Mouse (Mus musculus) liver, embryonic 14.5 days (tissue): ENCODE data around the gene Adamts12. TPM values are rescaled to one million over a fixed set of nuclear protein-coding genes. Genes with fewer than 3 reads are reported as not detected.

Source experiments
- ATAC-seq: fragments of 200-750 bp; cut with Nextera tagmentation; 2 replicates; pipeline ENCODE4 v1.8.0; 2017; ENCODE audit warnings: moderate number of reproducible peaks, mild to moderate bottlenecking, moderate library complexity; ENCODE audit not compliant: insufficient read depth
- DNase-seq, 3 experiments: peaks; one replicate each; pipeline ENCODE4 v3.0.0-alpha.2; 2012 to 2013; ENCODE audit warnings: low read depth in 3 of 3, low spot score in 3 of 3
- H3K27ac ChIP-seq: fragments of 300-500 bp; sonication (generic); 2 replicates; pipeline ENCODE4 v1.5.1; 2014; ENCODE audit warnings: moderate library complexity, mild to moderate bottlenecking, control low read depth, inconsistent platforms
- H3K27me3 ChIP-seq: fragments of 300-500 bp; sonication (generic); 2 replicates; pipeline ENCODE4 v1.6.1; 2014; ENCODE audit warnings: mild to moderate bottlenecking, low read length, moderate library complexity; ENCODE audit not compliant: control insufficient read depth, insufficient read depth
- H3K36me3 ChIP-seq: fragments of 300-500 bp; sonication (generic); replicated peaks from 2 replicates; pipeline ENCODE4 v1.6.1; 2014; ENCODE audit warnings: low read depth; ENCODE audit not compliant: control insufficient read depth, insufficient read depth
- H3K4me1 ChIP-seq, 2 experiments: fragments of 200-500 bp in 1 of 2; fragments of 300-500 bp in 1 of 2; sonication (generic) in 1 of 2; replicated peaks; 2 replicates each; pipeline ENCODE4 v1.6.1; 2012 to 2014; ENCODE audit warnings: antibody characterized with exemption in 1 of 2, inconsistent platforms in 1 of 2, low read length in 1 of 2; ENCODE audit not compliant: control insufficient read depth in 2 of 2, insufficient read depth in 2 of 2
- H3K4me2 ChIP-seq: fragments of 300-500 bp; sonication (generic); 2 replicates; pipeline ENCODE4 v1.6.1; 2014; ENCODE audit warnings: low read depth, mild to moderate bottlenecking, control low read depth, moderate library complexity
- H3K4me3 ChIP-seq, 2 experiments: fragments of 200-500 bp in 1 of 2; fragments of 300-500 bp in 1 of 2; sonication (generic) in 1 of 2; 2 replicates each; pipeline ENCODE4 v1.5.1; 2012 to 2014; ENCODE audit warnings: low read depth in 2 of 2, low read length in 2 of 2, mild to moderate bottlenecking in 2 of 2, control low read depth in 1 of 2, inconsistent platforms in 1 of 2, moderate library complexity in 1 of 2; ENCODE audit not compliant: insufficient read depth in 1 of 2
- H3K9ac ChIP-seq: fragments of 300-500 bp; sonication (generic); replicated peaks from 2 replicates; pipeline ENCODE4 v1.6.1; 2014; ENCODE audit warnings: mild to moderate bottlenecking, control low read depth, moderate library complexity
- H3K9me3 ChIP-seq: fragments of 300-500 bp; sonication (generic); 2 replicates; pipeline ENCODE4 v1.6.1; 2016; ENCODE audit warnings: low read length, mixed read lengths; ENCODE audit not compliant: control insufficient read depth
- CTCF ChIP-seq: IDR thresholded peaks from 2 replicates; pipeline ENCODE4 v1.5.1; 2016; ENCODE audit warnings: antibody characterized with exemption, low read depth, control low read depth
- EP300 ChIP-seq: IDR thresholded peaks from 2 replicates; pipeline ENCODE4 v1.6.1; 2016; ENCODE audit warnings: antibody characterized with exemption, low read depth
- WGBS: fragments of 180-500 bp; shearing (Covaris S2); extraction: QIAGEN DNeasy Blood & Tissue Kit; methylation state at CpG from one replicate; pipeline ENCODE4 v1.1.7; 2014; ENCODE audit not compliant: insufficient replicate concordance; 5-methylcytosine and 5-hydroxymethylcytosine counted together
- polyA plus RNA-seq, 2 experiments: library from polyadenylated mRNA; depleted of rRNA in 1 of 2; stranded (reverse) in 1 of 2; unstranded in 1 of 2; fragments of >200 nt; fragmentation: Nextera tagmentation in 1 of 2; extraction: Ambion mirVana in 1 of 2; gene quantifications; 2 replicates each; pipeline versions ENCODE4 v1.2.1 to v1.2.3; 2012 to 2014

Gene Adamts12
- polyA plus RNA-seq, 2 experiments = 0.23 to 0.47 TPM

- H3K4me1 ChIP-seq = peaks cover 0 to 4% of the 10 kb centered on the region in 2 experiments; a peak in 1 of 4 replicates
- H3K4me3 ChIP-seq = no peak overlapping the region
- no peaks in the 10 kb centered on the region for H3K9me3 ChIP-seq
- no peaks in the 10 kb centered on the region for H3K27me3 ChIP-seq
- no peak overlapping the region for H3K27ac ChIP-seq
- H3K36me3 ChIP-seq = no peaks in the 10 kb centered on the region
- H3K4me2 ChIP-seq = no peak overlapping the region
- ATAC-seq (no peak), DNase-seq (no peak)
- no peak for TF ChIP-seq CTCF
- no peak for TF ChIP-seq EP300
- 54% methylated on average over 6 of the region's 6 CpGs for WGBS
- H3K9ac ChIP-seq = no peak overlapping the region
Measured at GRCm38 (mm10) chr15:11280689-11281264, 216.2 kb downstream of the Adamts12 start.

GRCm38 (mm10) chr15:11283171-11283570, 218.6 kb downstream of the Adamts12 start:
- H3K9me3 ChIP-seq = no peaks in the 10 kb centered on the region
- DNase-seq (no peak), ATAC-seq (no peak)
- H3K4me1 ChIP-seq = peaks cover 0 to 4% of the 10 kb centered on the region in 2 experiments; a peak in 1 of 4 replicates
- H3K9ac ChIP-seq = no peak overlapping the region
- no peaks in the 10 kb centered on the region for H3K27me3 ChIP-seq
- H3K27ac ChIP-seq = no peak overlapping the region
- H3K4me3 ChIP-seq = no peak overlapping the region
- no peak overlapping the region for H3K4me2 ChIP-seq
- TF ChIP-seq EP300 = no peak
- TF ChIP-seq CTCF = no peak
- no peaks in the 10 kb centered on the region for H3K36me3 ChIP-seq

- DNase-seq (no peak), ATAC-seq (no peak)
- Histone ChIP-seq H3K4me2 (no peak overlapping the region), H3K9me3 (no peaks in the 10 kb centered on the region), H3K36me3 (no peaks in the 10 kb centered on the region), H3K4me1 (no peaks in the 10 kb centered on the region), H3K9ac (no peak overlapping the region), H3K27me3 (no peaks in the 10 kb centered on the region), H3K4me3 (no peak overlapping the region), H3K27ac (no peak overlapping the region)
- 73% methylated on average over 3 of the region's 3 CpGs for WGBS
- TF ChIP-seq CTCF = no peak
- no peak for TF ChIP-seq EP300
Measured at GRCm38 (mm10) chr15:11287780-11288179, 223.2 kb downstream of the Adamts12 start.

GRCm38 (mm10) chr15:11292246-11292645, 227.7 kb downstream of the Adamts12 start:
- Histone ChIP-seq H3K4me2 (no peak overlapping the region), H3K27ac (no peak overlapping the region), H3K36me3 (no peaks in the 10 kb centered on the region), H3K4me3 (no peak overlapping the region), H3K9ac (no peak overlapping the region), H3K4me1 (no peaks in the 10 kb centered on the region), H3K27me3 (no peaks in the 10 kb centered on the region), H3K9me3 (no peaks in the 10 kb centered on the region)
- WGBS = 64% methylated on average over 5 of the region's 5 CpGs
- DNase-seq = no peak
- no peak for TF ChIP-seq EP300
- TF ChIP-seq CTCF = no peak
- no peak for ATAC-seq

- WGBS = 59% methylated on average over 6 of the region's 6 CpGs
Measured at GRCm38 (mm10) chr15:11295016-11295415, 230.4 kb downstream of the Adamts12 start.

More at GRCm38 (mm10) chr15:11295016-11295415, 230.4 kb downstream of the Adamts12 start:
- H3K9ac ChIP-seq = no peak overlapping the region
- H3K4me3 ChIP-seq = no peak overlapping the region
- ATAC-seq (no peak), DNase-seq (no peak)
- H3K4me2 ChIP-seq = no peak overlapping the region
- TF ChIP-seq CTCF (no peak), EP300 (no peak)
- H3K9me3 ChIP-seq = no peaks in the 10 kb centered on the region
- no peaks in the 10 kb centered on the region for H3K36me3 ChIP-seq
- H3K4me1 ChIP-seq = no peaks in the 10 kb centered on the region
- no peak overlapping the region for H3K27ac ChIP-seq
- no peaks in the 10 kb centered on the region for H3K27me3 ChIP-seq
